Mouse (Mus musculus) frontal cortex, adult (tissue): ENCODE data around the gene Fermt3.
A peak's percentile ranks its signal among the peaks of the same experiment; 100 is the strongest.
"Not testable (repeated sequence)": the region's sequence is repeated elsewhere in the genome, so short reads cannot be mapped to it uniquely, and the experiment has no call there.

ENCODE experiments used
- ATAC-seq: cut with Nextera tagmentation; 2 replicates; pipeline ENCODE4 v1.9.2; 2017; ENCODE audit warnings: mild to moderate bottlenecking, moderate library complexity, mixed read lengths; ENCODE audit not compliant: low TSS enrichment

The Fermt3 gene

DNA sequence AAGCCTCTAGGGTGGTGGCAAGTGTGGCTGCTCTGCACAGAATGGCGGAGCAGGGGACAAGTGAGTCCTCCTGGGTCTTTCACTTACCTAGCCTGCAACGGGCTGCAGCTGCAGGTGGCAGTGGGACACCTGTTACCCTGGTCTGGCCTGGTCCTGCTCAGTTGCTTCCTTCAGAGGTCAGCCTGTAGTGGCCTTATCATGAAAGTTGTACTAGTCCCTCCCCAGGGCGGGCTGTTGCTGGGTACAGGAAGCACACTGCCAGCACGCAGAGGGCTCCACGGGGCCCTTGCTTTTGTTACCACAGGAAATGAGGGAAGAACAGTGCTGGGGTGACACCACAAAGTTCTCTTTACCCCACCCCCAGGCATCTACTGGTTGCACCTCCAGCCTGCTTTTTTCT lies at the start of gene Fermt3:
TSS of gene Fermt3 (minus strand) at position 279 of the 400 bp plus-strand sequence.
- no peak for ATAC-seq

DNA sequence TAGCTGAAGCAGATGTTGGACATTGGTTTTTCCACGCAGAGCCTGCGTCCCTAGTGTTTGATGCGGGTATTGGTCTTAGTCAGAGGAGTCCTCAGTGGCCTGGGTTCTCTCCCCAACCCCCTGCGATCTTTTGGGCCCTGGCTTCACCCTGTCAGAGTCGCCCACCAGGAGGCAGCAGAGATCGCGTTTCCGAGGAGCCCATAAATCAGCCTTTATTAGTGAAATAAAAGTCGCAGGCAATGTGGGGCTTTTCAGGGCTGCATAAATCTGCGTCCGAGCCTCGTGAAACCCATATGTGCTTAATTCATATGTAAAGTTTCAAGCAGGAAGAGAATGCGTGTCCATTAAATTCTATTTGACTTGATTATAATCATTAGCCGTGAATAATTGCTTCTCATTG lies 48.9 kb upstream of the Fermt3 start:
- 0 out of 2 replicates have a peak, but pooled peaks have one; percentile 27 for ATAC-seq

DNA sequence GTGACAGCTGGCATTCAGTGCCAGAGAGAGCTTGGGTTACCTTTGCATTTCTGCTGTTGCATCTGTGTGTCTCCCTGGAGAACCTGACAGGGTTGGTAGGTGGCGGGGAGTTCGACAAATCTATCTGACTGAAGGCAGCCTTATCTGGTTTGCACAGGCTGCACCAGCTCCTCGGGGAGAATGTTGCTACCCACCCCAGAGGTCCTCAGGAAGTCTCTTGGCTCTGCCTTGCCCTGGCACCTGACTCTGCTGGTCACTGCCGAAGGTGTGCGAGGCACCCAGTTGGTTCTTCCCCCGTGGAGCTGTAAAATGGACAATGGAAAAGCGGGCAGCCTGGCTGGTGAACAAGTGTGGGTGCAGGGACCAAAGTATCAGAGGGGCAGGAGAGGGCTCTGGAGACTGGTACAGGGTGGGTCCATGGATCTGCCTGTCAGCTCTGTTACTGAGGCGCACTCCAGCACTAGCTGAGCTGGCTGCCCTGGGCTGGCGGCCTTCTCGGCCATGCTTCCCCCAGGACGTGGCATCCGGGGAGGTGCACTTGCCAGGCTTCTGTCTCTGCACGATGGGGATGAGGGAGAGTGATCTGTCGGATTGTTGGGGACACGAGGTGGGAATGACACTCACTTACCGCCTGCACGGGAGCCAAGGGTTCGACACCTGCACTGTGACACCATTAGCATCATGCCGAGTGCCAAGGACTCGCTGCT lies 48.2 kb upstream of the Fermt3 start:
- ATAC-seq = no peak

DNA sequence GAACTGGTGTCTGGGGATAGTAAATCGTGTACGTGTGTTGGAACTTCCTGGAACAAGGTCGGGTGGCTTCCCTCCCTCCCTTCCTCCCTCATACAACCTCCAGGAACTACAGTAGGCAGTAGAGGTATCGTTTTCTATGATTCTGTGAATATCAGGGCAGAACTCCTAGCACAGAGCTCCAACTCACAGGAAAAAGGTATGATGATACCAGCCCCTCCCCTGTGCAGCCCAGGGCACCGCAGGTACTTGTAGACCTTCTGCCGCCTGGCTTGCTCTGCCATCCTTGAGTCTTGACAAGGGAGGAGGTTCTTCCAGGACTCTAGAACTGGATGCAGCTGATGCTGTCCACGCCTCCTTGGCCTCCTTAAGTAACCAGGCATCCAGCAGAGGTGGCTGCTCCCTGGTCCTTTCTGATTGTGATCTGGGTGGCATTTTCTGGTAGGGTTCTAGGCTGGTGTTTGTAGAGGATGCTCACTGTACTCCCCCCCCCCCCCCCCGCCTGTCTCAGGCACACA lies 47.6 kb upstream of the Fermt3 start:
- ATAC-seq = no peak

DNA sequence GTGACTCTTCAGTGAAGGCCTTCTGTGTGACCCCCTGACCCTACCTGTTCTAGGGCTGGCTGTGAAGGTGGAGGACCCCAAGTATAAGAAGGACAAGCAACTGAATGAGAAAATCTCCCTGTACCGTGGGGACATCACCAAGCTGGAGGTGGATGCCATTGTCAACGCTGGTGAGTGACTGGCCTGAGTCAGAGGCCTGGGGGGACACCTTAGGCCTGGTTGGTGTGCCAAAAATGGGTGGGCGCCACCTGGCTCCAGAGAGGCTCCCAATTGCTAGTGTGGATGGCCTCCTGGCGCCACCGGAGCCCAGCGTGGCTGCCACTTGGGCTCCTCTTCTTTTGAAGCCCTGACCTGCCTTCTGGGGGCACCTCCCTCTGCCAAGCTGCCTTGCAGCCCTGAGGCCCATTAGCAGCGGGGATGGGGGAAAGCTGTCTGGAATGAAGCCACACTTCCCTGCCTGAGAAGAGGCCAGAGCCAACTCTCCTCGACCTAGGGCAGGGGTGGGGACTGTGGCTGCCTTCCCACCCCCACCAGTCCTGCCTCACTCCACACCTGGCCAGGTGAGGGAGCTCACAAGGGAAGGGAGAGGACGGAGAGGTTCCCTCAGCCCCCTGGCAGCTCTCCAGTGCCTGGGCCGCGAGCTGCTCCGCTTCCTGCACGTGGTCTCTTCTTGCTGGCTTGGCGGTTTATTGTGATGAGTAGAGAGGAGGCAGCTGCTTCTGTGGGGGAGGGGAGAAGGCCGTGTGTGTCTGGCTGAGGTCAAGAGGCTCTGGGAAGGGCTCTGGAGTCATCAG lies 47.0 kb upstream of the Fermt3 start:
- no peak for ATAC-seq

DNA sequence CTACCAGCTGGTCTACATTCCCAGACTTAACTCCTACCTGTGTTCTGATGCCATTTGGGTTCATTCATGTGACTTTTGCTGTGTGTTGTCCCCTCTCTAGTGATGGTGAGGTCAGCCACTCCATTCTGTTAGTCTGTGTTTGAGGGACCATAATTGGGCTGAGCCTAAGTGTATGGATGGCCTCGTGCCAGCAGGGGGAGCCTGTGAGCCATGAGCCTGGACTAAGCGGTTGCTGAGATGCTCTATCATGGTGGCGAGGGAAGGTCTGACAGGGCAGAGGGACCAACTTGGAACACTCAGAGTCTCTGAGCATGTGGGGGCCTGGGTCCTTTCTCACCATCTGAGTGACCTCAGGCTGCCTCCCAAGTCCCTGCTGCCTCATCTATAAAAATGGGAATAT lies 45.3 kb upstream of the Fermt3 start:
- peak; percentile 78 for ATAC-seq

DNA sequence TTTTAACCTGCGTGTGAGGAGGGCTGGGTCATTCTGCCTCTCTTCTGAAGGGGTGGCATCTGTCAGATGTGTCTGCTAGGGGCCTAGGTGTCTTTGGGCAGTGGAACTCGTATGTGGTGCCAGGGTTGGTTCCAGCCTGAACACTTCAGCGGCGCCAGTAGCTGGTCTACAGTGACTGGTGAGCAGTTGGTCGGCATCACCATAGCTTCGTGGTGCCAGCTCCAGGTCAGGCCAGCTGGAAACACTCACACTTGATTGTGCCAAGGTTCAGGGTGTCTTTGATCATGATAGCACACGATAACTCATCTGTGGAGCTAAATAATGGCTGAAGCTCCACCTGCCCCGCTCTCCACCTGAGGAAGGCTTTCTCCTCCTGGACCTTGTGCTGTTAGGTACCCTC lies 43.6 kb upstream of the Fermt3 start:
- no peak for ATAC-seq

DNA sequence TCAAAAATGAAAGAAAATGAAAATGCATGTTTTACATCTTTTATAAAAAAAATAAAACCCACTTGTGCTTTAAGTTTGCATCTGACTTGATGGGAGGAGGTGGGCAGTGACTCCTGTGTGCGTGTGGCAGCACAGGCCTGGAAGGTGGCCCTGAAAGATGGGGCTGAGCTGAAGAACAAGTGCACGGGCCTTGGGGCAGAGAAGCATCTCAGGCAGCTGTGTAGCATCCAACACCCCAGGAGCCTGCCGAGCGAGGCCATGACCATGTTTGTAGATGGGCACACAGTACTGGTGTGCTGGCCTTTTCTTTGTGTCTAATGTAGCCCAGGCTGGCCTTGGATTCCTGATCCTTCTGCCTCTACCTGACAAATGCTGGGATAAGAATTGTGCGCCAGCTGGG lies 42.8 kb upstream of the Fermt3 start:
- ATAC-seq = no peak

DNA sequence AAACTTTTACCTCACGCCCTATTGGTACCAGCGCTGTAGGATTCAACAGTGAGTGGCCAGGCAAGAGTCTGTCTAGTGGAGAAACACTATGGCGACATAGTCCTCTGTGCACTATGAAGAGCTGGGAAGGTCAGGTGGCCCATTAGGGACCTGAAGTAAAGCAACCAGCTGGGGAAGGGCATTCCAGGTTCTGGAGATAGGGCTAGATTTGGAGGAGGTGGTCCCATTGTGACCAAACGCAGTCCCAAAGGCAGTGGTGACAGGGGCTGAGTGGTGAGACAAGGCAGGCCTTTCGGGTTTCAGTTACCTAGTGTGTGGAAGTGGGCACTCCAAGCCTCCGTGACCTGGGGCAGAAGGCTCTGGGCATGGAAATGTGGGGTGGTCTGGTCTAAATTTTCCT lies 39.3 kb upstream of the Fermt3 start:
- ATAC-seq = no peak

DNA sequence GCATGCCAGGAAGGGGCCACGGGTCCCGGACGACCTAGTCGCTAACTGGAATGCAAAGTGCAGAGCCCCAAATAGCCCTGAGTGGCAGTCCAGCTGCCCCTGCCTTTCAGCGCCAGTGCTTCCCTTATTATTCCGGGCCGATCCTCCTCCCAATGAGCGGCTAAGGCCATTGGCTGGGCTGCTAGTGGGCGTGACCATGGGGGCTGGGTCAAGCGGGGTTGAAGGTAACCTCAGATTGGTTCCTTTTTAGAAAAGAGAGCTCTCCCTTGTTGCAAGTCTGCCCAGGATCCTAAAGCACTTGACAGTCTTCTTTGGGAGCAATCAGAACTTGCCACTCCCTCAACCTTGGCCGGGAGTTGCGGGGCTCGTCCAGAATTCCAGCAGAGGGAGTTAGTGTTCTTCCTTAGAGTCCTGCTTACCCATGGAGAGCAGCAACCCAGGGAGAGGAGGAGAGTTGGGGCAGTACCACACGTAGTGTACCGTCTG lies 38.5 kb upstream of the Fermt3 start:
- peak; percentile 66 for ATAC-seq

DNA sequence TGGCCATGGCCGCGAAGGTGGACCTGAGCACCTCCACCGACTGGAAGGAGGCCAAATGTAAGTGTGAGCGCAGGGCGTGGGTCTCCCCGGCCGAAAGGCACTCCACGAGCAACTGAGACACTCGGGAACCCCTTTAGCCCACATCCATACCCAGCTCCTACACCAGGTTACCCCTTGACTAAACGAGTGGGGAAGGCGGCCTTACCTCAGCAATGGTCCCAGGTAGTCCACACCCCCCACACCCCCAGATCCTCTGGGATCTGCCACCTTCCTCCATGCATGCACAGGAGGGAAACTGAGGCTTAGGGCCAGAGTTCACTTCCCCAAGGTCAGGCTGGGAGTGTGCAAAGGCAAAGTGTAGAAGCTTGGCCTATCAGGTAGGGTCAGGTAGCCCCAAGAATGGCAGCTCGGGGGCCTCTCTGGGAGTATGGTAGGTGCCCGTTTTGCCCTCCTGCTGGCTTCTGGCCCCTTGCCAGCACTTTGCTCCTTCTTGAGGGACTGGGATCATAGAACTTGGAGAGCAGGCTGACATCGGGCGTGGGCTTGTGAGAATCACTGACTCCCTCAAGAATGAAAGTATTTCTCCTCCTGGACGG lies 38.0 kb upstream of the Fermt3 start:
- no peak for ATAC-seq

DNA sequence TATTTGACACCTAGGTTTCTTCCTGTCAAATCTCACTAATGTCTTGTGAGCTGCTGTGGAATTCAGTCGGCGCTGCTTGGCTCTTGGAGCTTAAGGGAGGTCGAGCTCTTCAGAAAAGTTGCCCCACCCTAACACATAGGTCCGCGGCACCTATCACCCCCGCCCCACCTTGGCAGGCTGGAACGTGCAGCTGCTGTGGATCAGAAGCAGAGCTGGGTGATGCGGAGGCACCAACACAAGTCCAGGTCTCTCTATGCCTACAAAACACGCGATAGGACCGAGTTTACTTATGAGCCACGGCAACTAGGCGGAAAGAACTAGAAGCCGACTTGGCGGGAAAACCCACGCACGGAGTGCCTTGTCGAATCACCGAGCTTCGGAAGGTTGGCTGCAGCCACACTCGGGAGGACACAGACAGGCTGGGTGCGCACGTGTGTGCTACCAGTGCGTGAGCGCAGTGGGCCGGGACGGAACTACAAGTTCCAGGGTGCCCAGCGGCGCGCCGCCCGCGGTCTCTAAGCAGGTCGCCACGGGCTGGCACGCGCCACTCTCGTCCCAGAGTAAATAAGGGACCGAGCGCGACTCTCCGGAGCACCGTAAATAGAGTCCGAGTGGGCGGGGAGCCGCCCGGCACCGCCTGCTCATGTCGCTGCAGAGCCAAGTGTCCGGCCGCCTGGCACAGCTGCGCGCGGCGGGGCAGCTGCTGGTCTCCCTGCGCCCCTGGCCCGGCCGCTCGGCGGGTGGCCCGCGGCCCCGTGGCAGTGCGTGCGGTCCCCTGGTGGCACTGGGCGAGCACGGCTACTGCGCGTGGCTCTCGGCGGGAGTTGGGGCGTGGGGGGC lies 37.2 kb upstream of the Fermt3 start, which contains the start of gene Macrod1:
TSS of gene Macrod1 (plus strand) at position 563 of the 840 bp plus-strand sequence.
- ATAC-seq = peak; percentile 64

DNA sequence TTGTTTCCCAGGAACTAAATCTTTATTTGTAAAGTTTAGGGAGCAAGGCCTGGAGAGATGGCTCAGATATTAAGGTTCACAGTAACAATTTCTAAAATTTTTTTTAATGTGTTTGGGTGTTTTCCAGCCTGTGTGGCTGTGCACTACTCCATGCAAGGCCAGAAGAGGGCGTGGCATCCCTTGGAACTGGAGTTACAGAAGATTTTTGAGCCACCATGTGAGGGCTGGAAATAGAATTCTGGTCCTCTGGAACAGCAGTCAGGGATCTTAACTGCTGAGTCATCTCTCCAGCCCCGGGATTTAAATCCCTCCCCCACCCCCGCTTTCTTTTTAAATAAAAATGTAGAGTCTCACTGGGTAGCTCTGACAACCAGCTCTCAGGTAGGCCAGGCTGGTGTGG lies 35.9 kb upstream of the Fermt3 start:
- peak; percentile 25; the same call in 1 of the 2 replicates for ATAC-seq

DNA sequence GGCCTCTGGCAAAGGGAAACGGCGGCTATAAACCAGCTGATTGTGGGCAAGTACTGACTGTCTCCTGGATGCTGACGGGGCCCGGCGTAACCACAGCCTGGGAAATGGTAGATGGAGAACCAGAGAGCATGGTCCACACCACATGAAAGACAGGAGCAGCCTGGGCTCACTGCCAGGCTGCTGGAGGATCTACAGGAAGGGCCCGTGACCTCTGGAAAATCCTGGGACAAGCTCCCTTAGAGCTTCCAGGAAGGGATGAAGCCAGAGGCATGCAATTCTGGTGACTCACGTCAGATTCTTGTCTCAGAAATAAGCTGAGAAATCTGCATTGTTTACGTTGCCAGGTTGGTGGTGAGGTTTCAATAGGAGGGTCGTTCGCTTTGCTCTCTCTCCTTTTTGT lies 35.5 kb upstream of the Fermt3 start:
- ATAC-seq = no peak

DNA sequence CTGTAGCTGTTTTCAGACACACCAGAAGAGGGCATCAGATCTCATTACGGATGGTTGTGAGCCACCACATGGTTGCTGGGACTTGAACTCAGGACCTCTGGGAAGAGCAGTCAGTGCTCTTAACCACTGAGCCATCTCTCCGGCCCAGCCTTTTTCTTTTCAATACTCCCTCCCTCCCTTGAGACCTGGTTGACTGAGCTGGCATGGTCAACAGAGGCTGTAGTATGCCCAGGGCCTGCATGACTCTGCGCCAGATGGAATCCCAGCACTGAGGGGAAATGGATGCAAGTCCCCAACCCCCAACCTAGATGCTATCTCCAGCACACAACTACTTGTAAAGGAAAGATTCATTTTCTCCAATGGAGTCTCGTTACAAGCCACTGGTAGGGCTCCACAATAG lies 34.1 kb upstream of the Fermt3 start:
- not testable (repeated sequence) for ATAC-seq

DNA sequence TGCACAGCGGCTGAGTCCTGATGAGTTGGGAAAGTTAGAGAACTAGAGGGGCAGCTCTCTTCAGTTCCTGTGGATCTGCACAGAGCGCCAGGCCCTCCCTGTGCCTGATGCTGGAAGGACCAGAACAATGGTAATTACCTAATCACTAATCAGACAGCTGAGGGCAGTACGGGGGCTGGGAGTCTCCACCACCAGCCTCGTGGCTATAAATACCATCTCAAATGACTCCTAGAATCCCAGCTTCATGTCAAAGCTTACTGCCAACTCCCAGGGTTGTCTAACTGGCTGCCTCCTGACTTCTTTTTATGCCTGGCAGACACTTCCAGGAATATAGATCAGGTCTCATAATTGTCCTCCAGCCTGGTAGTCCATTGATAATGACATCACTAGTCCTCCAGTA lies 25.4 kb upstream of the Fermt3 start:
- no peak for ATAC-seq

DNA sequence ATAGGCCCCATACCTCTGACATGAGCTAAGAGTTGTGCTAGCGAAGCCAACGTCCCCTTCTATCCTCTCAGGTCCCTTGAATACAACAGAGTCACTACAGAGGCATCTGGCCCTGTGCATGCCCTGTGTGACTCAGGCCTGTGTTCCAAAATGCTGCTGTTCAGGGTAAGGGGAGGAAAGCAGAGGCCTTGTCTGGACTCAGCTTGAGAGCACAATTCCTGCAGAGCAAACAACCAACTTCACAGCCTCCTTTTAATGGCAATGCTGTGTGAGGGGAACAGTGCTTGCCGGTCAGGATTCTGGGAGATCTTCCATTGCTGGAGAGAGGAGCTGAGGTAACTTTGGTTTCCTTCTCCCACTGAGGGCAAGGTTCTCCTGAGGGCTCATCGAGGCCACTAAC lies 25.0 kb upstream of the Fermt3 start:
- no peak for ATAC-seq

DNA sequence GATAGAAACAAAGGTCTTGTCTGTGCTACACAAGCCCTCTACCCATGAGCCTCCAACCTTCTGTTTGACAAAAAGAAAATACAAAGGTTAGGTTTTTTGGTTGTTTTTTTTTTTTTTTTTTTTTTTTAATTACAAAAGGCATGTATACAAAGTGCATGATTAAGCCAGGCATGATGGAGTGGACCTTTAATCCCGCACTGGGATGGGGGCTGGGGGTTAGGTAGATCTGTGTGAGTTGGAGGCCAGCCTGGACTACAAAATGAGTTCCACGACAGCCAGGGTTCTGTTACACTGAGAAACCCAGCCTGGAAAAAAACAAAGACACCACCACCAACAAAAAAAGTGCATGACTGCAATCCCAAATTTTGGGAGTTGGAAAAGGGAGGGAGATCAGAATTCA lies 21.9 kb upstream of the Fermt3 start:
- ATAC-seq = no peak

DNA sequence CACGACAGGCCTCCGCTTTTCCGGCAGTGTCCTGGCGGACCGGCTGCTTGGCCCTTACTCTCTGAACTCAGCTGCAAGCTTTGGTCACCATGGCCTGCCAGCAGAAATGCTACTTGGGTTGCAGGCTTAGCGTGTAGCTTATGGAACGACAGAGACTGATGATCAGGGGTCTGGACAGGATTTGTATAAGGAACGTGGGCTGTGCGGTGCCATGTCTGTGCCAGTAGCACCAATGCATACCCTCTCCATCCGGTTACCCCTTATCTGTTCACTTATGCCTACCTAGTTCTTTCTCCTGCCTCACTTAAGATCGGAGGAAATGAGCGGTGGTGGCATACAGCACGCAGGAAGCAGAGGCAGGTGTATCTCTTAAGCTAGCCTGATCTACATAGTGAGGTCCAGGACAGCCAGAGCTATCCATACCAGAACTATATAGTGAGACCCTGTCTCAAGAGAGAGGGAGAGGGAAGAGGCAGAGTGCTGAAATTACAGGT lies 21.4 kb upstream of the Fermt3 start:
- peak; percentile 1; the same call in 1 of the 2 replicates for ATAC-seq

DNA sequence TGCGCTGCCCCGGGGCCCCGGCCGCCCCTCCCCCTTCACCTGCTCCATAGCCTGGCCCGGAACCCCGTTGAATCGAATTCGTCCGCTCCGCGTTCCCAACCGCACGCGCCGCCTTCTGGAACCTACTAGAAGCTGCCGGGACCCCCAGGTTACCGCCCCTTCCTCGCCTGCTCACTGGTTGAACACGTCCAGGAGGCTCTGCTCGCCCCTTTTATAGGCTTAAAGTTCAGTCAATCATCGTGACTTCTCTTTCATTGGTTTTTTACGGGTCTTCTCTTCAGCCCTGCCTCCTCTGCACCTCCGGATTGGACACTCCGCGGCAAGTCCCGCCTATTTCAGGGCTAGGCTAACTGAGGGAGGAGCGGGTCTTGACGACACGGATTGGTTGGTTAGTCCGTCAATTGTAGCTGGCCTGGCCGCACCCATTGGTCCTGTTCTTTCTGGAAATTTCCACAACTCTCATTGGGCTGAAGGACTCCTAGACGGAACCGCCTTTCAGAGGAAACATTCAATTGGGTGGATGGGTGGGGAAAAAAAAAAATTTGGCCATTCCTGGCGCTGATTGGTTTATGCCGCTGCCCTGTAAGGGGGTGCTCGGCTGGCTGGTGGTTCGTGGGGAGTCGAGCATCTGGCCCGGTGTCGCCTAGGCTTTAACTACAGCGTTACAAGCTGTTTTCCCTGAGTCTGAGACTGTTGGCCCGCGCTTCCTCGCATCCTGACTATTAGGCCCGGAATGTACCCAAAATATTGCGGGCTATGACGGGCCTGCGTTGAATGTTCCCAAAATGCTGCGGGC lies 20.8 kb upstream of the Fermt3 start, which contains the start of gene Stip1:
TSS of gene Stip1 (minus strand) at position 127 of the 796 bp plus-strand sequence.
- peak; percentile 97 for ATAC-seq
